Mouse (Mus musculus) left cerebral cortex, adult 9 months (tissue): ENCODE data around the gene Fam166a.

Source experiments
- DNase-seq, 2 experiments: peaks; one replicate each; pipeline ENCODE4 v3.0.0; 2022; ENCODE audit warnings: low spot score in 2 of 2

Gene Fam166a

DNA sequence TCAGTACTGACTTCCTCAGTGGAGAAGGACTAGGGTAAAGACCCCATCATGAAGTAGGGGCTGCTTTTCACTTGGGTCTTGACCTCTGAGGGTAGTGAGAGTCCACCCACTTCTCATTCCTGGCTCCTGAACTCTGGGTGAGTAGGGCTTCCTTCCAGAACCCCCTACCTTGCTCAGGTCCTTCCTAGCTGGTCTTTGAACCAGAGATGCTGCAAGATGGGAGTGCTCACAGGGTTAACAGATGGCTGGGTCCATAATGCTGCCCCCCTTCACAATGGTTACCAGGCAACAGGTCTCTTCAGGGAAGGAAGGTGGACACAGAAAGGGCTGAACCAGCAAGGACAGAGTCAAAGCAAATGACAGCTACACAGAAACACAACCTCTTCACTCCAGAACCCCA, at the start of gene Fam166a:
Gene Fam166a, plus strand, starts transcription at position 301 of the 400 bp plus-strand sequence.
- no peak for DNase-seq

DNA sequence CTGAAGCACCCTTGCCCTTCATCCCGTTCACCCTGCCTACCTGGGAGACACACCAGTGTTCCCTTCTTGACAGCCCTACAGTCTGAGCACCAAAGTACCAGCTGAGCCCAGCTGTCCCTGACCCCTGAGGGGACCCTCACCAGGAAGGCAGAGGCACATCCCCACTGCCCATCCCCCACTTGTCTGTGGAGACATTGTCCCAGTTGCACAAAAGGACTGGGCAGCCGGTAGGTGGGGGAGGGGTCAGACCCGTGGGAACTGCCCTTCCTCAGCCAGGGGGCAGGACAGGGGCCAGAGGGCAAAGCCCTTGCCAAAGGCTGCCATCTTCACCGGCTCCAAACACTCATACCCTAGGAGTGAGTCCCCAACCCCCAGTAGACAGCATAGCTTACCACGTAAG, 48.8 kb upstream of the Fam166a start:
- no peak for DNase-seq

DNA sequence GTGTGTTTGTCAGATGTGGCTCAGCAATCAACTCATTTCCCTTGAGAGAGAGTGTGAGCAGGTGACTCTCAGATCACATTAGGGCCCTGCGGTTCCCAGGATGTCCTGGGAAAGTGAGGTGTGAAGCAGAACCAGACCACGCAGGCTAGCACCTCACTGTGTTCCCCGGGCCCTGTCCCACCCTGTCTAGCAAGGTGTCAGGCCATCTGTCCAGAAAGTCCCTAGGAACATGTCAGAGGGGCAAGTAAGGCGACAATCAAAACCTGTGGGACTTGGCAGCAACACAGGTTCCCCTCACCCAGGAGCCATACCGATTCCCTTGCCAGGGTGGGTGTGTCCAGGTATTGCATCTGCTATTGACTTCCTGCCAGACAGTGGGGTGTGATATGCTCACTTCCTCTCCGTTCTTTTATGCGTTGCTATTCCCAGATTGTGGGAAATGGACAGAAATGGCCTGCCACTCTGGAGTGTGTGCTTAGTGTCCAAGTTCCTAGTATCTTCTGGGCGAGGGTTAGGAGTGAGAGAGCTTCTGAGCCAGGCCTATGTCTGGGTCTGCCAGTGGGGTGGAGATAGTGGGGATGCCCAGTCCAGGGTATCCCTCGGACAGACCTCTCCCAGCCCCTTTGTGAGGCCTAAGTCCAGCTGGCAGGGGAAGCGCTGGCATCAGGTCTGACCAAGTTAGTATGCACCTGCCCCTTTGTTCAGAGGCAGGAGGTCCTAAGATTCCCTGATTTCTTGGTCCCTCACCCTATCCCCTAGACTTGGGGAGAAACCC, 48.0 kb upstream of the Fam166a start:
- DNase-seq, result no peak

DNA sequence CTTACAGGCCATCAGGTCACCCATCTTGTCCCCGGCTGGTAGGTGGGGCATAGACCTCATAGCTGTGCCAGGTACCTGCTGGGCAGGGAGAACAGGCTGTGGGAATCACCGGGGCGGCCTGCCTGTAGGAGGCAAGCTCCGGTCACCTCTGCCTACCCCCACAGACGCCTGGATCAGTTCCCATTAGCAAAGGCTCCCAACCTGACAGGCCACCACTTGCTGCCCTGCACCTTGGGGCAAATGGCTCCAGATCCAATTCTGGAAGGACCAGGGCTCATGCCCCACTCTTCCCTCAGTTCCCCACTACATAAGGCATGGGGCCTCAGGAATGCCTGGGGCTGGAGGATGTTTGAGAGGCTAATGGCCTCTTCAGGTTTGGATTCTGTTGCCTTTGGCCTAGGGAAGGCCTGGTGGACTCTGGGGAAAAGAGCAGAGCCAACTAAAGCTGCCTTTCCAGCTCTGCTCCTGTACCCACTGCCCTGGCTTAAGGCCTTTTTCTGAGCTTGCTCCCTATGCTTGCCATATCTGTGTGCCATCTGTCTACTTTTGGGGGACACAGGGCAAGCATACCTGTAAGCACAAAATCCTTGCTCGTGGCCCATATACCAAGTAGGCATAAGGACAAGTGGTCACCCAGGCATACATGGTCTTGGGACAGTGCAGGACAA, 47.3 kb upstream of the Fam166a start:
- no peak for DNase-seq

DNA sequence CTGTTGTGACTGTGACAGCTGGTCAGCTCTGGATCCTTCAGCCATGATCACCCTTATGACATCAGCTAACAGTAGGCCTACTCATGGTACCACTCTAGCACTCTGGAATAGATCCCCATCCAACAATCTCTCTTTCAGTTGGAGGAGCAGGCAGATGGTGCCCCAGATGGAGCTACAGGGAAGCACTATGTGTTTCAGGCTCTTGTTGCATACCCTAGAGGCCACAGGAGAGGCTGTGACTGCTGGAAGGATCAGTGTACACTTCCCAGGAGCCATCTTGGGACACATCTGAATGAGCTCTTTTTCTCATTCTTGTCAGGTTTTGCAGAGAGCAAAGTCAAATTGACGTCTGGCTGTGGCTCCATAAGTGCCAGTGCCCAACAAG, 46.8 kb upstream of the Fam166a start:
- no peak for DNase-seq

DNA sequence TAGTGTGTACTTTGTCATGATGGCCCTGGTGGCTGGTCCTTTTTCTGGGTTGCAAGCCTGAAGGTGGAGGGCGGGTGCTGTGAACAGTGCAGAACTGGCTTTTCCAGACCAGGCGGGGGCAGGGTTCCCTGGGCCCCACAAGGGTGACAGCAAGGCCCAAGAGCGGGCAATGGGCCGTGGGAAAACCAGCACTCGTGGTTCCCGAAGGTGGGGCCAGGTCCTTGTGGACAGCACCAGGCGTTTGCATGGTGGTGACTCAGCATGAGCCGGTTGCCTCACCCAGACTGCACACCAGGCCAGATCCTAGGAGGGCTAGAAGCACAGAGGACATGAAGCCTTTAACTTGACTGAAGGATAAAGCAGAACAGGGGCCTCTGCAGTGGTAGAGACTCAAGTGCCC, 45.9 kb upstream of the Fam166a start:
- DNase-seq, result no peak

DNA sequence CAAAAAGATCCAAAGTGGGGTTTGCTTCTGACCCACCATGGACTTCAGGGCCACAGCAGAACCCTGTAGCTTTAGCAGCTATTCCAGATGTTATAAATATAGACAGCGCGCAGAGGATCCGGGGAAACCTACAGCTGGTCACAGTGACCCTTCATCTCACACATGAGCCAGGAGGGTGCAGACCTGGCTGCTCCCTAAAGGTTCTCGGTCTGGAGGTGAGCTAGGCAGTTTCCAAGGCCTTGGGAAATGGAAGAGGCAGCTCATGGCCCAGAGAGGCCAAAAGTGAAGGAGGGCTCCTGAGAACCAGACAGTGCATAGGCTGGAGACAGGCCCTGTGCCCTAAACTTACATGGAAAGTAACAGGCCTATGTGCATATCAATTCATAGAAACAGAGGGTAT, 44.7 kb upstream of the Fam166a start:
- no peak for DNase-seq

DNA sequence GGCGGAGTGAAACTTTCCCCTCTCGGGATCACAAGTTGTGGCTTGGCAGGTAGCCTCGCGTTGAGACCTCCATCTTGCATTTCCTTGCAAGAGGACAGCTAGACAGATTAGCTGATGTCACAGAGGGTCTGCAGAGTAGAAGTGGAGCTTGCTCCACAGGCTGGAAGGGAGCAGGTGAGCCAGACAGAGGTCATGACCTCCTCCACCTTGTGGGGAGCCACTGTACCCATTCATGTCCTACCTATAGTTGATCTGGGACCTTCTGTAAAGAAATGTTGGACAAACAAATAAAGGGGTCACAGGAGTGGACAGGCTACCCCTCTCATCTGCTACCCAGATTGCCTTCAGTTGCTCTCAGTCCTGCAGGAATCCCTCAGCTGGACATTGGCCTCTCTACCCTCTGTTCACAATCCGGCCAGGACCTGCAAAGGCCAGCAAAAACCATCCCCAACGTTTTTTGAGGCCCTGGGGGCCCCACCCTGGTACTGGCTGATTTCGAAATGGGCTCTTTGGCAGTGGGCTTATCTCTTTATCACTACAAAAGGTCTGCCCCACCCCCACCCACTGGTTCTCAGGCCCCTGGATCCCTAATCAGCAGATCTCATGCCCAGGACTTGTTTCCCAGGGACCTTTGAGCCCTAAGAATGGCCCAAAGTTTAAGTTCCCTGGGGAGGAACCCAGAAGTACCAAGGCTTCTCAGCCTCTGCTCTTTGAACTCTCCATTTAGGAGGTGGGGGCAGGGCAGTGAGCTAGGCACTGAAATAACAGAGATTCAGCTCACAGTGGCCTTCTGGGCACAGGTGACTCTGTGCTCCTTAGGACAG, 43.5 kb upstream of the Fam166a start:
- DNase-seq, result no peak

DNA sequence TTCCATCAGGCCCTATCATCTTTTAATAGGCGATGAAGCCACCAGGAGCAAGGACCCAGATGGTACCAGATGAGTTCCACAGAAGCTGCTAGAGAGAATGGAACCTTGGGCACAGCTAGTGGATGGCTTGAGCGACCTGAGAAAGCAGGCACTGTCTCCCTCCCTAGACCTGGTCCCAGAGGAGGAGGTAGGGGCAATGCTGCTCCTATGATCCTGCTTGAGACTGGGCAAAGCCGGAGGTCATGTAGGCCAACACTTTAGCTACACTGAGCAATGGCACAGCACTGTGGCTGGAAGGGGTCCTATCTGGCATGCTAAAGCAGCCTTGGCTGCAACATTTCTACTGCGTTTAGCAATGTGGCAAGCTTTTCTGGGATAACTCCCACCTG, 42.9 kb upstream of the Fam166a start:
- no peak for DNase-seq

DNA sequence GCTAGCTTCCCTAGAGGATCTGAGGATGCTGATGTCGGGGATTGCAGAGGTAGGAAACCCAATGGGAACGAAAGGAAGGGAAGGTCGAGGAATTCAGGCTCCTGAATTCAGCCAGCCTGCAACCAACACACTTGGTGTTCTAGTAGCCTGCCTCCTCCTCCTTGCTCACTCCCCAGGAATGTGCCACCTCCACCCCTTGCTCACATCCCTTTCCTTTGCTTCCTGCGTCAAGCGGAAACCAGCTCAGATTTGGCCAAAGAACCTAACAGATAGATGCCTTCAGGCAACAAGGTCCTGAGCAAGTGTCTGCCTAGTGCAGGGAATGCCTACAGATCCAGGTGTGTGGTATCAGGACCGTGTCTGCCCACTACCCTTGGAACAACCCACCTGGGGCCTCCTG, 42.0 kb upstream of the Fam166a start:
- DNase-seq, result no peak

DNA sequence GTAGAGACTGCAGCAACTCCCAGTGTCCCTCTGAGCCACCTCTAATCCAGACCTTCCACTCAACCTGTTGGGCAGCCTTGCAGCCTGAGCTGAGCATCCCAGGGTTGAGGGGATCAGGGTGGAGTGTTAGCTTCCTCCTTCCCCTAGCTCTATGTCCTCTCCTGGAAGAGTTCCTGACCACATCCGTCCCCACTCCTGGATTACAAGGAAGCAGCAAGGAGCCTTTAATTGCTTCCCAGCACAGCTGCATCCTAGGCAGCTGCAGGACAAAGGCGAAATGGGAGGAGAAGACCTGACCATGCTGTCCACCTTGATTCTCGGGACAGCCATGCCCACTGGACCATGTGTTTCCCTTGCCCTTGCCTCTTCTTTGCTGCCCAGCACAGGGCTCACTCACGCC, 41.5 kb upstream of the Fam166a start:
- no peak for DNase-seq

DNA sequence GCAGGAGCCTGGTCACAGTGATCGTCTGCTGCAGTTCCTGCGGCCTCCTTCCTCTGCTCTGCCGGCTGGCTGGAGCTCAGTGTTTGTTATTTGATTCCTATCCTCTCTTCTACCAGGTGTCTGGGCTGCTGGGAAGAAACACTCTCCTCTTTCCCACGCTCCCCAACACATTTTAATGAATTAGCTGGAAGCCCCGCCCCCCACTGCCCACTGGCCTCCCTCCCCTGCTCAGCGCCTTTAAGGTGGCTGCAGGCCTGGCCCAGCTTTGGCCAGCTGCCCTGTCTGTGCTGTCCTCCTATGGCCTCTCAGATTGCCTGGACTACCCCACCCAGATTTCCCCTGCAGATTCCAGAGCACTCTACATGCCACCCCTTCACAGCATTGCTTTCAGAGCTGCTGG, 40.9 kb upstream of the Fam166a start:
- DNase-seq, result peak in 1 of 2 experiments; percentile 38

DNA sequence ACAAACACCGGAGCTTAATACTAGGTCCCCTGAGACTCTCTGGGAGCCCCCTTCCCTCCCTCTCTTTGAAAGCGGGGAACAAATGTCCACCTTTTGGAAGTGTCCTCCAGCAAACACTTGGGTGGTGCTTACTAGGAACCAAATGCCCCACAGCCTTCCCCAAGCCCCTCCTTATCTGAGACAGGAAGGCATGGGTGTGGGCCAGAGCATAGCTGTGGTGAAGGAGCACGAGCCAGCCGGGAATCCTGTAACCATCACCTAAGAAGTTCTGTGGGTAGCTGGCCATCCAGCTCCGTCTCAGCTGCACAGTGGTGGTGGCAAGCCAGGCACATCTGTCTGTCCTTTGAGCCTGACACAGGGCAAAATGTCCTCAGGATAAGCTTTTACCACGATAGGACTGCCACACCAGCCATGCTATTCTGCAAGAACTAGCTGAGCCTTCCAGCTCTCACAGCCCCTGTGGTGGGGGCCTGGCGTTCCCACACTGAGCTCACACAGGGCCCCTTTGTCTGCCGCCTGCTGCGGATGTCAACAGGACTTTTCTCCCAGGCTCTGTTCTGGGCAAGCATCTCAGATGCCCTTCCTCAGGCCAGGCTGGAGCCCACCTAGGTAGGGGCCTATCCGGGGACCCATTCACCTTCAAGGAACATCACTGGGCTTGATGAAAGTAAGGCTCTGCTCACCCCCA, 40.1 kb upstream of the Fam166a start:
- peak in 1 of 2 experiments; percentile 39 for DNase-seq

DNA sequence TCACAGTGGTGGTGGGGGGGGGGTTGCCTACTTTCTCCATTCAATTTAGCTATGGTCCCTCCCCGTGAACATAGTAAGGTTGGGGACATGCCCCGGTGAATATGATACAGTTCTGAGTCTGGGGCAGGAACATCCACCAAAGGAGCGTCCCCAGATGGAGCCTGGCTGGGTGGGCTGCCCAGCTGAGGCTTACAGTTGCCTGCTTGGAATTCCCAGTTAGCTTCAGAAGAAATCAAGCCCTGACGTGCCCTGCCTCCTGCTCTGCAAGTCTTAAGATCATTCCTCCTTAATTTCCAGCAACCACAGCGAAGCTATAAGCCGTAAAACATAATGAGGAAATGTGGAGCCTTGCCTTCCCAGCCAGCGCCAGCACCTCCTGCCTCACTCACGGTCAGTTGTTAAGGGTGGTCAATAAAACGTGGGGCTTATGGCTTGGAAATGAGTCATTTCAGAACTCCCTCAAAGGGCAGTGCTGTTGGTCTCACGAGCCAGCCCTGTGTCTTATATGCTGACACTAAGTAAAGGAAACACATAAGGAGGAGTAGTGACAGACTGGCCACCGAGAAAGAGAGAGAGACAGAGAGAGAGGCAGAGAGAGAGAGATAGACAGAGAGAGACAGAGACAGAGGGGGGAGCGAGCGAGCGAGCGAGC, 38.9 kb upstream of the Fam166a start:
- DNase-seq, result no peak

DNA sequence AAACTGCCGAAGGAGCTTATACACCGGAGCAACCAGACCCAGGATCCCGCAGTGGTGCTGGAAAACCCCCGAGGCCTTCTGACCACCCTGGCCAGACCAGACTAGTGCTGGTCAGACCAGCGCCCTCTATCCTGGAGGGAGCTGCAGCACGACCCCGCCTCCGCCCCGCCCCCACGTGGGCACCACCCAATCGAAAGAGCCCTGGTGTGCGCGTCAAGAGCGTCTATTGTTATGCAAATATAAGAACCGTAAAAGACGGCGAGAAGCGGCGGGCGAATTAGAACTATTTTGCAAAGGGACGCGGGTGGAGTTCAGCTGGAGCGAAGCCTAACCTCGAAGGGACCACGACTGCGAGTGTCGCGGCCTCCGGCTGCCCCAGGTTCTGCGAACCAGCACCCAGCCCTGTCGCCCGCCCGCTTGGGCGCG, 38.1 kb upstream of the Fam166a start, which contains the start of gene Nrarp:
Gene Nrarp, plus strand, starts transcription at position 281 of the 426 bp plus-strand sequence.
- peak; percentile 77 to 94 for DNase-seq

DNA sequence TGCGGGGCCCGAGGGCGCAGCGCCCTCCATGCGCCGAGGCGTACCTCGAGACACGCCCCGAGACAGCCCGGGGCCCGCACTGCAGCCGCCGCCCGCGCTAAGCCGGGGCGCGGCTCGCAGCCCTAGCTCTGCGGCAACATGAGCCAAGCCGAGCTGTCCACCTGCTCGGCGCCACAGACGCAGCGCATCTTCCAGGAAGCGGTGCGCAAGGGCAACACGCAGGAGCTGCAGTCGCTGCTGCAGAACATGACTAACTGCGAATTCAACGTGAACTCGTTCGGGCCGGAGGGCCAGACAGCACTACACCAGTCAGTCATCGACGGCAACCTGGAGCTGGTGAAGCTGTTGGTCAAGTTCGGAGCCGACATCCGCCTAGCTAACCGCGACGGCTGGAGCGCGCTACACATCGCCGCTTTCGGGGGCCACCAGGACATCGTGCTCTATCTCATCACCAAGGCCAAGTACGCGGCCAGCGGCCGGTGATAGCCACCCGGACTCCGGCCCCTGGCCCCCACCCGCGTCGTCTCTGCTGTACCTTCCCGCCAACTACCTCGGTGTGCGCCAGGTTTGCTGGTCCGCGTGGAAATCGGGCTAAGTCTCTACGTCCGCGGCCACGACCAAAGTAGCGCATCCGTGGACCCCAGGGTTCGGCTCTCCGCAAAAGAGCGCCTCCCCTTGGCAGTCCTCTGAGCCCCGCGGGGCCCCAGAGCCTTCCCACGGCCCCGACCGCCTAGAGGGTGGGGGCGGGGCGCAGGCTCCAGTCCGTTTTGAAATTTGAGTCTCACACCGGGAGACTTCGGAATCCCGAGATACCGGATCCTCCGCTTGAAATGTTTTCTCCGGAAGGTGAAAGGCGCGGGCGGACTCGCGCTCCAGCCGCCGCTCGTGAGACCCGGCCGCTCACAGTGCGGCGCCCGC, 37.3 kb upstream of the Fam166a start:
- DNase-seq, result peak in 1 of 2 experiments; percentile 24

DNA sequence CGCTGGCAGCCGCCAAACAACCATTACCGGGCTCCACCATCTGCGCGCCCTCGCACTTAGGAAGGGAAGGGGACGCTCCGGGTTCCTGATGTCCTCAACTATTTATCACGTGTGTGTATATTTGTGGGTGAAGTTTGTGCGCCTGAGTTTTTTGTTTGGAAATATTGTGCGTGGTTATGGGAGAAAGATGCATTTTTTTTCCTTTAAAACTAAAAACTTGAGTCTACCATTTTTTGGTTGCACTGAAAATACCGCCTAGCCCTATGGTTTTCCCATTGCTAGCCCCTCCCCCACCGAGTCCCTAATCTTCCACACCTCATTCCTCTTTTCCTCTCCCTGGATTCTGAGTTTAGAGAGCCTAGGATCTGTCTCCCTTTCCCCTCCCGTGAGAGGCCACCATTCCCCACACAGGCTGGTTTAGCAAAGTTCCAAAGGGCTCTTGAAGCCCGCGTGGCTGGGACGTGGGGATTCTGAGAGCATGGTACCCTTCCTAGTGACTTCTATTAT, 36.6 kb upstream of the Fam166a start:
- no peak for DNase-seq

DNA sequence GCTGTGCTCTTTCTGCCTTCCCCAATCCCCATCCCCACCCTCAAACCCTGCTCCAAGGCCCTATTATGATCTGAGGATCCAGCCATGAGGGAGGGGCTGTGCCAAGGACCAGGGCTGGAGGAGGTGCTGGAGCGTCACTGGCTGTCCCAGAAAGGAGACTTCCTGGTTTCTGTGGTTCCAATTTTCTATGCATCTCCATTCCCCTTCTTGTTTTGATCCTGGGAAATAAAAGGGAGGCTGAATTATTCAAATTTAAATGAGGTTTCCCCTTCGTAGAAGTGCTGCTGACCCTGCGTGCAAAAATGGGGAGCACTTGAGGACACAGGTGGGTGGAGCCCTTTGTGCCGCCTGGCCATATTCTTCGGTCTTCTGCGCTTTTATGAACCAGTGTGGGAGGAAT, 35.9 kb upstream of the Fam166a start:
- no peak for DNase-seq

DNA sequence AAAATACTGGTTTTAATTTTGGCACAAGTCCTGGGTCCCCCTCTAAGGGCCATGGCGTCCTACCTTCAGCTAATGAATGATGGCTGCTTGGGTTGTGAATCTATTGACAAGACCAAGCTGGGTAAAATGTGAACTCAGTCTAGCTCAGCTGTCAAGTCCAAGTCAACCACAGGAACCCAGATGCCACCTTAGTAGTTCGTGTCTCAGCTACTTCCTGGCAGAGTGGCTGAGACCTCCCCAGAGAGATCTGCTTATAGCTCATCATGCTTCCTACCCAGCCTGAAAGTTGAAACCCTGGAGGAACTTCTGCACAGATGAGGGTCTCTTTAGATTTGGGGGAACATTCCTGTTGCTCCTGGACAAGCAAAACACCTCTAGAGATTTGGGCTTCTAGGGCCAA, 35.2 kb upstream of the Fam166a start:
- DNase-seq, result no peak

DNA sequence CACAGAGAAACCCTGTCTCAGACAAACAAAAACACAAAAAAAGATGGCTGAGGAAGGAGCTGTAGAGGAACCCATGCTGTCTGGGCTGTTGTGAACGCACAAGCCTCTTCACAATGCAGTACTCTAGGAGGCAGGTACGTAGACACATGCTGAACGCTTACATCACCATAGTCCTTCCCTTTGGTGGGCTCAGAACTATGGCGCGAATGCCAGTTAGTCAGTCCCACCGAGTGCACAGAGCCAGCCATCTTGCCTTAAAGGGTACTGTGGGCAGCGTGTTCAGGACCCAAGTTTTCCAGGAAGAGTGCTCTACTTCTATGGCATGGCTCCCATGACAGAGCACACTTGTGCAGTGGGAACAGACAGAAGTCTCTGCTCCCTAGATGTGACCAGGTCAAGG, 34.0 kb upstream of the Fam166a start:
- DNase-seq, result no peak
